Mouse (Mus musculus): ENCODE results near the gene Ikzf5. TPM values are rescaled to one million over a fixed set of nuclear protein-coding genes. Genes with fewer than 3 reads are reported as not detected.

Ikzf5 gene
- polyA plus RNA-seq, 1 experiment: 24.4 TPM

DNA sequence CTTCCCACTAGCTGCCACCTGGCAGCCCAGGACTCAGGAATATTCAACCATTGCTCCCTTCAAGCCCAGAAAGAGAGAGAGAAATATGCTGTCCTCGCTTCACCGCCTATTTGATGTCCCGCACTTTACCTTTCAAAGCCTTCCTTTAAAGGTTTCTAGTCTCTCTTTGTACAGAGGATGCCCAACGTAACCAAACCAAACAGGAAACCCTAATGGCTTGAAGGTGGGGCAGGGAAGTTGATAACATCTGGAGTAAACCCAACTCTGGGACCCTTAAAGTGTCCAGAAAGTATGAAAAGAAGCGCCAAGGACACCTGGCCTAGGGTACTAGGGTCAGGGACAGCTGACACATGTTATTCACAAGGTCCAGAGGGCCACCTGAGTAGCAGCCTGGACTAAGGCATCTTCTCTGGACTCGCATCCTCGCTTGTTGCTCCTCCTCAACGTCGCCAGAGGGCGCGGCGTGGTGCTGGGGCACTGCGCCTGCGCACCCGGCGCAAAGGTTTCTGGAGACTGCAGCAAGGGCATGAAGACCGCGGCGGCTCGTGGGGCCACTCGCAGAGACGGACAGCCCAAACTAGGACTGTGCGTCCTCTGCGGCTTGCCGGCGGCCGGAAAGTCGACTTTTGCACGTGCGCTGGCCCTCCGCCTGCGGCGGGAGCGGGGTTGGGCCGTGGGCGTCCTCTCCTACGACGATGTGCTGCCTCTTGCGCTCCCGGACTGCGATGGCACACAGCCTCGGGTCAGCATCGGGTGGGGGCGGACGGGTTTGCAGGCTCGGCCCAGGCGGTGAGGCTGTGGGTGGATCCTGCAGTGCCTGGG is 39.5 kb downstream of the Ikzf5 start, which contains the start of gene Pstk:
TSS of gene Pstk (plus strand) at position 494 of the 822 bp plus-strand sequence.
- H3K27ac ChIP-seq (ENCODE audit: control insufficient read depth, insufficient read depth, low read depth, low read length, poor library complexity): peak within 1 kb of the TSS; percentile 75
- peak; percentile 93 for TF ChIP-seq CTCF (IDR thresholded peaks at IDR 0.05; ENCODE audit: control insufficient read depth, insufficient read depth, low read length)
- TF ChIP-seq POLR2A (IDR thresholded peaks at IDR 0.05; ENCODE audit: borderline replicate concordance, control insufficient read depth, low read depth, low read length): peak; percentile 66; the same call in 1 of the 2 replicates
- H3K4me3 ChIP-seq (replicated peaks; ENCODE audit: control insufficient read depth, low read depth, low read length): peak within 1 kb of the TSS; percentile 78
- WGBS: 1% methylated on average over 47 of the region's 47 CpGs
- no peaks in the 10 kb centered on the region; the same call in 1 of the 2 replicates for H3K4me1 ChIP-seq (ENCODE audit: control insufficient read depth, insufficient read depth, low read length)

DNA sequence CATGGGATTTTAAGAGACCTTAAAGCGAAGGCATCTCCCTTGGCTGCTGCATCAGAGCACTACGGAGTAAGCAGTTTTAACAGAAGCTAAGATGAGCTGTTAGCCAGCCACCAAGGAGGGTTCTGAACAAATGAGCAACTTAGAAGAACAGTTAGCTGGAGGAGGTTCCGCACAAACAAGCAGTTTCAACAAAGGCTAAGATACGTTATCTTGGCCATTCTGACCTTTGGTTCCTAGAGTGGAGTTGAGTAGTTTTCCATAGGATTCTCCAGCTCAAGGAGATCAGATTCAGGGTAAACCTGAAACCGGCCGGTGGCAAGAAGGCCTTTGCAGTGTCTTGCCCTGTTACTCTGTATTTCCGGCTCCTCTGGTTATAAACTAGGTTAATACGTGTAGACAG is 46.2 kb downstream of the Ikzf5 start:
- no peak for TF ChIP-seq POLR2A (IDR thresholded peaks at IDR 0.05; ENCODE audit: borderline replicate concordance, control insufficient read depth, low read depth, low read length)
- no peak for TF ChIP-seq CTCF (IDR thresholded peaks at IDR 0.05; ENCODE audit: control insufficient read depth, insufficient read depth, low read length)
- 94% methylated on average over 8 of the region's 8 CpGs for WGBS

DNA sequence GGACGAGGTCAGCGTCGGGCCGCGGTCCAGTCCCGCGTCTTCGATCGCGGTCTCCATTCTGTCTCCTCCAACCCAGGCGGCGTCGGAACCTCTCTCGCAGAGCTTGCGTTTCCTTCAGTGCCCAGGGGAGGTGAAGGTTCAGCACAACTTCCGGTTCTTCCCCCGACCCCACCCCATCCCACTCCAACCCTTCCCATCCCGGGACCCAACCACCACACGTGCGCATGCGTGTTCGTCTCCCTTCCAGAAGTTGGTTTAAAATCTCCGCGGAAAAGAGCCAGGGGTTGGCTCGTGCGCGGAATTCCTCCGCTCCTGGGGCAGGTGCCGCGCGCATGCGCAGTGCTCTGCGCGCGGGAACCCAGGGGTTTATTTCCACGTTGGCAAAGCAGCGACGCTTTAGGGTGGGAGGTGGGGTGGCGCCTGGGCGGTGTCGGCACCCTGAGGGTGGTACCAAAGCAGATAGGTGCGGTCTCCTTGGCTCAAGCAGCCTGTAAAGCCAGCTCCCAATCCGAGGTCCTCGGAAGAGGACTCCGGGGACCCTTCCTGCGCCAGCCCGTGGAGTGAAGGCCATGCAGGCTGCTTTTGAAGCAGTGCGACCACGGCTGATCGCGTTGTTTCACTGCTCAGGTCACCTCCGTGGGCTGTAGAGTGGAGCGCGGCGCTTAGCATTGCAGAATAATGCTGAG is 47.6 kb downstream of the Ikzf5 start, which contains the start of gene 2310057M21Rik:
TSS of gene 2310057M21Rik (minus strand) at position 145 of the 686 bp plus-strand sequence.
- Histone ChIP-seq H3K4me3 (replicated peaks; ENCODE audit: control insufficient read depth, low read depth, low read length) (peak within 1 kb of the TSS; percentile 100), H3K4me1 (ENCODE audit: control insufficient read depth, insufficient read depth, low read length) (no peaks in the 10 kb centered on the region), H3K27ac (ENCODE audit: control insufficient read depth, insufficient read depth, low read depth, low read length, poor library complexity) (peak within 1 kb of the TSS; percentile 94)
- TF ChIP-seq CTCF (IDR thresholded peaks at IDR 0.05; ENCODE audit: control insufficient read depth, insufficient read depth, low read length): no peak
- peak; percentile 43; the same call in 1 of the 2 replicates for TF ChIP-seq POLR2A (IDR thresholded peaks at IDR 0.05; ENCODE audit: borderline replicate concordance, control insufficient read depth, low read depth, low read length)
- under 1% methylated on average over 55 of the region's 55 CpGs for WGBS

More for the DNA sequence above, 46.2 kb downstream of the Ikzf5 start:
- Histone ChIP-seq H3K27ac (ENCODE audit: control insufficient read depth, insufficient read depth, low read depth, low read length, poor library complexity) (no peak overlapping the region), H3K4me3 (replicated peaks; ENCODE audit: control insufficient read depth, low read depth, low read length) (no peak overlapping the region), H3K4me1 (ENCODE audit: control insufficient read depth, insufficient read depth, low read length) (no peaks in the 10 kb centered on the region)

DNA sequence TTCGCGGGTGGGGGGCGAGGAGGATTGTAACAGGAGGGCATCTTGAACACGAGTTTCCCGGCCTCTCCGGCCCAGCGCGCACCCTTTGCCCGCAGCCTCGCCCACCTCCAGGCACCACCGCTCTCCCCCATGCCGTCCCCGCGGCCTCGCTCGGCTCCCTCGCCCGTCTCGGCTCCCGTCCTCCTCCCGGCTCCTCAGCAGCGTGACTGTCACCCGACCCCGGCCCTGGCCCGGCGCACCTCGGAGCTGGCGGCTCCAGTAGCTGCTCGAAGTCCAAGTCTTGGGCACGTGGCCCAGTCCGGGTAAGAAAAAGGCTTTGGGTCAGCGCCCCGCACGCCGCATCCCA is 48.1 kb downstream of the Ikzf5 start:
- no peaks in the 10 kb centered on the region for H3K4me1 ChIP-seq (ENCODE audit: control insufficient read depth, insufficient read depth, low read length)
- H3K4me3 ChIP-seq (replicated peaks; ENCODE audit: control insufficient read depth, low read depth, low read length): peak overlapping the region; percentile 100
- WGBS: under 1% methylated on average over 35 of the region's 35 CpGs
- peak overlapping the region; percentile 94 for H3K27ac ChIP-seq (ENCODE audit: control insufficient read depth, insufficient read depth, low read depth, low read length, poor library complexity)
- no peak for TF ChIP-seq POLR2A (IDR thresholded peaks at IDR 0.05; ENCODE audit: borderline replicate concordance, control insufficient read depth, low read depth, low read length)
- TF ChIP-seq CTCF (IDR thresholded peaks at IDR 0.05; ENCODE audit: control insufficient read depth, insufficient read depth, low read length): no peak

DNA sequence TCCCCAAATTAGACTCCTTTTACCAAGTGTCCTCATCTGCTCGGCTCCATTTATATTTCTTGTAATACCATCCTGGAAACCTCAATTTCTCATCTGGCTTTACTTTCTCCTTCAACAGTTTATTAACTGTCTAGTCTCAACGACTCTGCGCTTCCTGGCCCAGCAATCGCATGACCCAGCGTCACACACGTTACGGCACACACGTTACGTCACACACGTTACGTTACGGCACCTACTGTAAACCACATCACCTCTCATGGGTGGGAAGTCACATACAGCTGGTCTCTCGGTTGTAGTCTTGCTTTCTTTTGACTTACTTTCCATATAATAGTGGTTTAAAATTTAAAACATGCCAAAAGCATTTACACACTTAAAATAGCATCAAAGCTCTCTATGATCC is 54.2 kb downstream of the Ikzf5 start:
- H3K27ac ChIP-seq (ENCODE audit: control insufficient read depth, insufficient read depth, low read depth, low read length, poor library complexity): no peak overlapping the region
- H3K4me1 ChIP-seq (ENCODE audit: control insufficient read depth, insufficient read depth, low read length): no peaks in the 10 kb centered on the region
- no peak overlapping the region for H3K4me3 ChIP-seq (replicated peaks; ENCODE audit: control insufficient read depth, low read depth, low read length)
- TF ChIP-seq POLR2A (IDR thresholded peaks at IDR 0.05; ENCODE audit: borderline replicate concordance, control insufficient read depth, low read depth, low read length): no peak
- no peak for TF ChIP-seq CTCF (IDR thresholded peaks at IDR 0.05; ENCODE audit: control insufficient read depth, insufficient read depth, low read length)
- 61% methylated on average over 13 of the region's 13 CpGs for WGBS

DNA sequence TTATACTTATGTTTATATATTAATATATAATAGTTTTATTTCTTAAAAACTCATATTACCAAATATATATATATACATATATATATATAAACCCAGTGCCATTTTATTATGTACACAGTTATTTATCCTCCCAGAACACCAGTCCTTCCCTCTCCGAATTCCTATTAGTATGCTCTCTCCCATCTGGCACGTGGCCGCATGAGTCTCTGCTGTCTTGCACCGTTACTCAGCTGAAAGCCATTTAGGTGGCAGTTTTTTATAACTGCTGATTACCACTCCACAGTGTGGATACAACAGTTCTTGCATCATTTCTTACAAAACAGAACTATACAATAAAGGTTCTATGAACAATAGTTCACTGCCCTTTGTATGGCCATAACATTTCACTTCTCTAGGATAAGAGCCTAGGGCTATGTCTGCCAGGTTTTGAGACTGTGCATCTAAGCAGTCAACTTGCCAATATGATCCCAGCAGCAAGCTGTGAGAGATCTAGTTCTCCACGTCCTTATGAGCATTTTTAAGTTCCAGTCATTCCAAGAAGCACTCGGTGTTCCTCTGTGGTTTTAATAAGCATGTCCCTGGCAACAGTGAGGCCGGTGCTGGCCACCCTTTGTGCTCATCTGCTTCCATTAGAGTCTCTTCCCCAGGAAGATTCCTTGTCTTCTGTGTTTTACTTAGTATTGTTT is 64.3 kb downstream of the Ikzf5 start:
- no peak overlapping the region for H3K27ac ChIP-seq (ENCODE audit: control insufficient read depth, insufficient read depth, low read depth, low read length, poor library complexity)
- H3K4me3 ChIP-seq (replicated peaks; ENCODE audit: control insufficient read depth, low read depth, low read length): no peak overlapping the region
- H3K4me1 ChIP-seq (ENCODE audit: control insufficient read depth, insufficient read depth, low read length): no peaks in the 10 kb centered on the region
- WGBS: 78% methylated on average over 7 of the region's 7 CpGs
- TF ChIP-seq CTCF (IDR thresholded peaks at IDR 0.05; ENCODE audit: control insufficient read depth, insufficient read depth, low read length) (no peak), POLR2A (IDR thresholded peaks at IDR 0.05; ENCODE audit: borderline replicate concordance, control insufficient read depth, low read depth, low read length) (no peak)

Other genes with a start within 250 kb of the Ikzf5 start
- not detected in 2 replicates for gene 5430419D17Rik, start 236.1 kb downstream of the Ikzf5 start, polyA plus RNA-seq (2011; ENCODE audit: insufficient read depth, insufficient read length, low replicate concordance, missing spikeins)
- not detected in 2 replicates for gene Cuzd1, start 88.2 kb downstream of the Ikzf5 start, polyA plus RNA-seq (2011; ENCODE audit: insufficient read depth, insufficient read length, low replicate concordance, missing spikeins)
- not detected in 2 replicates for gene Fam24b, start 81.0 kb downstream of the Ikzf5 start, polyA plus RNA-seq (2011; ENCODE audit: insufficient read depth, insufficient read length, low replicate concordance, missing spikeins)
- gene Fam24a, start 76.7 kb downstream of the Ikzf5 start, polyA plus RNA-seq (2011; ENCODE audit: insufficient read depth, insufficient read length, low replicate concordance, missing spikeins): not detected in 2 replicates
- 2.5 and 5.8 TPM in 2 replicates for gene 2310057M21Rik, start 47.8 kb downstream of the Ikzf5 start, polyA plus RNA-seq (2011; ENCODE audit: insufficient read depth, insufficient read length, low replicate concordance, missing spikeins)
- 6.0 and 14.5 TPM in 2 replicates for gene Pstk, start 39.4 kb downstream of the Ikzf5 start, polyA plus RNA-seq (2011; ENCODE audit: insufficient read depth, insufficient read length, low replicate concordance, missing spikeins)
- gene Acadsb, start 80 bp upstream of the Ikzf5 start, polyA plus RNA-seq (2011; ENCODE audit: insufficient read depth, insufficient read length, low replicate concordance, missing spikeins): 7.3 and 18.2 TPM in 2 replicates
- gene Hmx3, start 132.3 kb upstream of the Ikzf5 start, polyA plus RNA-seq (2011; ENCODE audit: insufficient read depth, insufficient read length, low replicate concordance, missing spikeins): not detected in 2 replicates
- gene Hmx2, start 138.3 kb upstream of the Ikzf5 start, polyA plus RNA-seq (2011; ENCODE audit: insufficient read depth, insufficient read length, low replicate concordance, missing spikeins): not detected in 2 replicates
- 65.9 and 83.1 TPM in 2 replicates for gene Bub3, start 149.7 kb upstream of the Ikzf5 start, polyA plus RNA-seq (2011; ENCODE audit: insufficient read depth, insufficient read length, low replicate concordance, missing spikeins)

Data from bone marrow, adult 2 months (tissue).